Mouse (Mus musculus): Measurements from ENCODE around the gene Ptprm. TPM values are rescaled to one million over a fixed set of nuclear protein-coding genes. Genes with fewer than 3 reads are reported as not detected.

Gene Ptprm
- total RNA-seq, 2 experiments from 2014 or later, result 42.0 to 44.5 TPM

GRCm38 (mm10) chr17:66800231-66800630 is 554.0 kb downstream of the Ptprm start:
- DNase-seq (ENCODE audit: low spot score in 2 of 2), result no peak

- no peak for DNase-seq (ENCODE audit: low spot score in 2 of 2)
Observed at GRCm38 (mm10) chr17:66786166-66786565, 568.1 kb downstream of the Ptprm start.

- DNase-seq (ENCODE audit: low spot score in 2 of 2), result no peak
Observed at GRCm38 (mm10) chr17:66785586-66785985, 568.7 kb downstream of the Ptprm start.

GRCm38 (mm10) chr17:66783601-66784000 is 570.7 kb downstream of the Ptprm start:
- no peak for DNase-seq (ENCODE audit: low spot score in 2 of 2)

GRCm38 (mm10) chr17:66783075-66783492 is 571.2 kb downstream of the Ptprm start:
- DNase-seq (ENCODE audit: low spot score in 2 of 2), result no peak

- DNase-seq (ENCODE audit: low spot score in 2 of 2), result no peak
Observed at GRCm38 (mm10) chr17:66781910-66782309, 572.3 kb downstream of the Ptprm start.

- no peak for DNase-seq (ENCODE audit: low spot score in 2 of 2)
Observed at GRCm38 (mm10) chr17:66779026-66779425, 575.2 kb downstream of the Ptprm start.

- DNase-seq (ENCODE audit: low spot score in 2 of 2), result no peak
Observed at GRCm38 (mm10) chr17:66769365-66770363, 584.6 kb downstream of the Ptprm start.

GRCm38 (mm10) chr17:66768689-66769275 is 585.5 kb downstream of the Ptprm start:
- no peak for DNase-seq (ENCODE audit: low spot score in 2 of 2)

GRCm38 (mm10) chr17:66766166-66766565 is 588.1 kb downstream of the Ptprm start:
- no peak for DNase-seq (ENCODE audit: low spot score in 2 of 2)

GRCm38 (mm10) chr17:66764435-66764834 is 589.8 kb downstream of the Ptprm start:
- DNase-seq (ENCODE audit: low spot score in 2 of 2), result no peak

- no peak for DNase-seq (ENCODE audit: low spot score in 2 of 2)
Observed at GRCm38 (mm10) chr17:66762716-66763115, 591.5 kb downstream of the Ptprm start.

- DNase-seq (ENCODE audit: low spot score in 2 of 2), result no peak
Observed at GRCm38 (mm10) chr17:66761326-66762296, 592.6 kb downstream of the Ptprm start.

GRCm38 (mm10) chr17:66757025-66757511 is 597.2 kb downstream of the Ptprm start:
- DNase-seq (ENCODE audit: low spot score in 2 of 2), result no peak

- DNase-seq (ENCODE audit: low spot score in 2 of 2), result no peak
Observed at GRCm38 (mm10) chr17:66756500-66756899, 597.8 kb downstream of the Ptprm start.

- no peak for DNase-seq (ENCODE audit: low spot score in 2 of 2)
Observed at GRCm38 (mm10) chr17:66755191-66755654, 599.0 kb downstream of the Ptprm start.

- no peak for DNase-seq (ENCODE audit: low spot score in 2 of 2)
Observed at GRCm38 (mm10) chr17:66754208-66754865, 599.9 kb downstream of the Ptprm start.

- no peak for DNase-seq (ENCODE audit: low spot score in 2 of 2)
Observed at GRCm38 (mm10) chr17:66751746-66752145, 602.5 kb downstream of the Ptprm start.

GRCm38 (mm10) chr17:66750481-66751206 is 603.6 kb downstream of the Ptprm start:
- DNase-seq (ENCODE audit: low spot score in 2 of 2), result no peak

- no peak for DNase-seq (ENCODE audit: low spot score in 2 of 2)
Observed at GRCm38 (mm10) chr17:66749976-66750375, 604.3 kb downstream of the Ptprm start.

Data from adrenal gland, postnatal 4 days (tissue).